In genomic region chr4:83211709-83212108, GRCm38 (mm10) we compare ENCODE assay signal across 12 mouse cellular contexts.
DNase-seq lines count a peak whose midpoint lies in the region; ATAC-seq and TF ChIP-seq lines count a peak whose summit lies in the region.
"Had no signal": no experiment of that assay in that cellular context is flagged by ENCODE, and none has a peak within 500 bp of the region (broad histone marks: within the 10 kb centered on the region; RNA-seq: fewer than 3 reads in every experiment).

No protein-coding gene starts in this region.

- no peaks in the 10 kb centered on the region for H3K27me3 ChIP-seq in hindbrain, embryonic 15.5 days
- H3K27me3 ChIP-seq in hindbrain, embryonic 12.5 days, result no peaks in the 10 kb centered on the region
- H3K27me3 ChIP-seq in ES-Bruce4 (ENCODE audit: control insufficient read depth, insufficient read depth, low read length, poor library complexity, severe bottlenecking), result no peaks in the 10 kb centered on the region
- H3K27me3 ChIP-seq in lung, embryonic 14.5 days (ENCODE audit: insufficient read depth, low read length), result no peaks in the 10 kb centered on the region
- H3K27me3 ChIP-seq: midbrain, embryonic 15.5 days had no signal

- no peak for TF ChIP-seq CTCF in ES-Bruce4 (IDR thresholded peaks at IDR 0.05; ENCODE audit: low read depth, low read length)
- no peak for TF ChIP-seq CTCF in lung, embryonic 14.5 days (IDR thresholded peaks at IDR 0.05; ENCODE audit: low read depth)

- H3K27ac ChIP-seq in hindbrain, embryonic 15.5 days (replicated peaks), result 0 out of 2 replicates have a peak overlapping the region, but pooled peaks have one; percentile 30
- no peak overlapping the region for H3K27ac ChIP-seq in hindbrain, embryonic 12.5 days
- H3K27ac ChIP-seq in ES-Bruce4 (ENCODE audit: insufficient read depth, low read length), result no peak overlapping the region
- H3K27ac ChIP-seq in lung, embryonic 14.5 days (ENCODE audit: low read depth), result peak overlapping the region; percentile 74
- H3K27ac ChIP-seq: midbrain, embryonic 15.5 days; stomach, postnatal 0 days had no signal

- no peaks in the 10 kb centered on the region for H3K9me3 ChIP-seq in hindbrain, embryonic 15.5 days
- no peaks in the 10 kb centered on the region for H3K9me3 ChIP-seq in hindbrain, embryonic 12.5 days (replicated peaks)
- no peaks in the 10 kb centered on the region for H3K9me3 ChIP-seq in ES-Bruce4 (replicated peaks; ENCODE audit: control insufficient read depth, insufficient read depth, low read length, poor library complexity, severe bottlenecking)
- H3K9me3 ChIP-seq in lung, embryonic 14.5 days (ENCODE audit: low read depth, low read length), result no peaks in the 10 kb centered on the region
- H3K9me3 ChIP-seq: midbrain, embryonic 15.5 days had no signal

- peaks cover 15% of the 10 kb centered on the region for H3K4me1 ChIP-seq in hindbrain, embryonic 15.5 days (replicated peaks)
- H3K4me1 ChIP-seq in hindbrain, embryonic 12.5 days, result peaks cover 5% of the 10 kb centered on the region
- no peaks in the 10 kb centered on the region for H3K4me1 ChIP-seq in ES-Bruce4 (ENCODE audit: control insufficient read depth, insufficient read depth, low read length)
- peaks cover 4% of the 10 kb centered on the region; the same call in 1 of the 2 replicates for H3K4me1 ChIP-seq in lung, embryonic 14.5 days (ENCODE audit: insufficient read depth)

- peak; percentile 27; the same call in 1 of the 2 replicates for ATAC-seq in hindbrain, embryonic 15.5 days (ENCODE audit: low FRiP score, low read depth)
- ATAC-seq in hindbrain, embryonic 12.5 days (ENCODE audit: low FRiP score), result no peak
- peak; percentile 88 for ATAC-seq in lung, embryonic 14.5 days (ENCODE audit: insufficient read depth)
- ATAC-seq: inflammation-experienced regulatory T-cells, adult 6 months; midbrain, embryonic 15.5 days had no signal

- no peak overlapping the region for H3K9ac ChIP-seq in hindbrain, embryonic 15.5 days
- H3K9ac ChIP-seq in hindbrain, embryonic 12.5 days, result no peak overlapping the region
- H3K9ac ChIP-seq in ES-Bruce4 (ENCODE audit: low read depth, poor library complexity, severe bottlenecking), result peak overlapping the region; percentile 16; the same call in 1 of the 2 replicates
- H3K9ac ChIP-seq in lung, embryonic 14.5 days, result no peak overlapping the region
- H3K9ac ChIP-seq: midbrain, embryonic 15.5 days had no signal

- no peak overlapping the region for H3K4me2 ChIP-seq in hindbrain, embryonic 15.5 days
- H3K4me2 ChIP-seq in hindbrain, embryonic 12.5 days (replicated peaks), result no peak overlapping the region
- peak overlapping the region; percentile 1; the same call in 1 of the 2 replicates for H3K4me2 ChIP-seq in lung, embryonic 14.5 days
- H3K4me2 ChIP-seq: midbrain, embryonic 15.5 days had no signal

- H3K36me3 ChIP-seq in hindbrain, embryonic 15.5 days, result no peaks in the 10 kb centered on the region
- no peaks in the 10 kb centered on the region for H3K36me3 ChIP-seq in hindbrain, embryonic 12.5 days
- no peaks in the 10 kb centered on the region for H3K36me3 ChIP-seq in ES-Bruce4 (ENCODE audit: control insufficient read depth, insufficient read depth, low read length, poor library complexity, severe bottlenecking)
- no peaks in the 10 kb centered on the region for H3K36me3 ChIP-seq in lung, embryonic 14.5 days (ENCODE audit: insufficient read depth)
- H3K36me3 ChIP-seq: midbrain, embryonic 15.5 days had no signal

- 62% methylated on average over 12 of the region's 12 CpGs for WGBS in hindbrain, embryonic 15.5 days
- WGBS in hindbrain, embryonic 12.5 days, result 73% methylated on average over 12 of the region's 12 CpGs
- 23% methylated on average over 12 of the region's 12 CpGs for WGBS in lung, embryonic 14.5 days

- DNase-seq in ZHBTc4 (ENCODE audit: low read depth, low spot score), result peak; percentile 43
- DNase-seq in lung, embryonic 14.5 days, result peak; percentile 91
- no peak for DNase-seq in gastrocnemius, postnatal 10 days
- no peak for DNase-seq in left cerebral cortex, adult 9 months (ENCODE audit: low spot score in 2 of 2)
- no peak for DNase-seq in spleen, postnatal 36 days (ENCODE audit: low spot score in 2 of 2)
- DNase-seq: cerebellum, postnatal 36 days had no signal

- TF ChIP-seq POLR2A in ES-Bruce4 (IDR thresholded peaks at IDR 0.05; ENCODE audit: insufficient read depth, low read length), result no peak

- TF ChIP-seq EP300 in ES-Bruce4 (IDR thresholded peaks at IDR 0.05; ENCODE audit: insufficient read depth, low read depth, low read length), result no peak

- H3K4me3 ChIP-seq in hindbrain, embryonic 15.5 days, result no peak overlapping the region
- H3K4me3 ChIP-seq in hindbrain, embryonic 12.5 days, result no peak overlapping the region
- peak overlapping the region; percentile 63 for H3K4me3 ChIP-seq in ES-Bruce4 (ENCODE audit: low read depth, low read length)
- no peak overlapping the region for H3K4me3 ChIP-seq in lung, embryonic 14.5 days (ENCODE audit: low read depth, low read length)
- H3K4me3 ChIP-seq: midbrain, embryonic 15.5 days had no signal

Comparison
In these comparisons a context has a peak if more than half of its experiments do, and no peak if none do; other contexts are left out.
1. H3K27ac ChIP-seq: peak in hindbrain, embryonic 15.5 days (single experiment) and lung, embryonic 14.5 days (single experiment); none in hindbrain, embryonic 12.5 days (single experiment) and ES-Bruce4 (single experiment).
2. DNase-seq: peak in ZHBTc4 (single experiment) and lung, embryonic 14.5 days (single experiment); none in gastrocnemius, postnatal 10 days (single experiment), left cerebral cortex, adult 9 months (0 of 2) and spleen, postnatal 36 days (0 of 2).